Mouse (Mus musculus) stomach, embryonic 16.5 days (tissue): ENCODE measurements around the gene March6. TPM values are rescaled to one million over a fixed set of nuclear protein-coding genes. Genes with fewer than 3 reads are reported as not detected.

Experiments used
- ATAC-seq: fragments of 200-750 bp; cut with Nextera tagmentation; 2 replicates; pipeline ENCODE4 v1.8.0; 2017; ENCODE audit warnings: moderate number of reproducible peaks, moderate TSS enrichment; ENCODE audit not compliant: insufficient read depth, low FRiP score
- H3K27ac ChIP-seq: fragments of 300-500 bp; sonication (generic); 2 replicates; pipeline ENCODE4 v1.5.1; 2014; ENCODE audit warnings: low read length
- H3K27me3 ChIP-seq: fragments of 300-500 bp; sonication (generic); 2 replicates; pipeline ENCODE4 v1.6.1; 2014; ENCODE audit warnings: low read length, control low read depth, mixed read lengths; ENCODE audit not compliant: control insufficient read depth, insufficient read depth
- H3K36me3 ChIP-seq: fragments of 300-500 bp; sonication (generic); 2 replicates; pipeline ENCODE4 v1.6.1; 2014; ENCODE audit warnings: low read length; ENCODE audit not compliant: control insufficient read depth, insufficient read depth
- H3K4me1 ChIP-seq: fragments of 300-500 bp; sonication (generic); 2 replicates; pipeline ENCODE4 v1.6.1; 2014; ENCODE audit warnings: low read length, control low read depth, mixed read lengths; ENCODE audit not compliant: control insufficient read depth, insufficient read depth
- H3K4me2 ChIP-seq: fragments of 300-500 bp; sonication (generic); 2 replicates; pipeline ENCODE4 v1.6.1; 2014; ENCODE audit warnings: low read depth, low read length, mixed read lengths
- H3K4me3 ChIP-seq: fragments of 300-500 bp; sonication (generic); replicated peaks from 2 replicates; pipeline ENCODE4 v1.5.1; 2014; ENCODE audit warnings: mild to moderate bottlenecking, low read length
- H3K9ac ChIP-seq: fragments of 300-500 bp; sonication (generic); 2 replicates; pipeline ENCODE4 v1.6.1; 2014; ENCODE audit warnings: low read length
- H3K9me3 ChIP-seq: fragments of 300-500 bp; sonication (generic); replicated peaks from 2 replicates; pipeline ENCODE4 v1.6.1; 2016; ENCODE audit warnings: low read length, control low read depth; ENCODE audit not compliant: control insufficient read depth
- WGBS: fragments of 180-500 bp; shearing (Covaris S2); extraction: QIAGEN DNeasy Blood & Tissue Kit; methylation state at CpG from one replicate; pipeline ENCODE4 v1.1.7; 2014; 5-methylcytosine and 5-hydroxymethylcytosine counted together
- polyA plus RNA-seq: library from polyadenylated mRNA; unstranded; fragments of >200 nt; fragmentation: Nextera tagmentation; extraction: Ambion mirVana; gene quantifications from 2 replicates; pipeline ENCODE4 v1.2.1, GENCODE M21; 2015

The March6 gene
- polyA plus RNA-seq, 1 experiment from 2014 or later: 30.2 TPM

- 84% methylated on average over 2 of the region's 2 CpGs for WGBS
- no peak overlapping the region for H3K4me2 ChIP-seq
Observed at GRCm38 (mm10) chr15:31436811-31437210, 94.0 kb downstream of the March6 start.

DNA sequence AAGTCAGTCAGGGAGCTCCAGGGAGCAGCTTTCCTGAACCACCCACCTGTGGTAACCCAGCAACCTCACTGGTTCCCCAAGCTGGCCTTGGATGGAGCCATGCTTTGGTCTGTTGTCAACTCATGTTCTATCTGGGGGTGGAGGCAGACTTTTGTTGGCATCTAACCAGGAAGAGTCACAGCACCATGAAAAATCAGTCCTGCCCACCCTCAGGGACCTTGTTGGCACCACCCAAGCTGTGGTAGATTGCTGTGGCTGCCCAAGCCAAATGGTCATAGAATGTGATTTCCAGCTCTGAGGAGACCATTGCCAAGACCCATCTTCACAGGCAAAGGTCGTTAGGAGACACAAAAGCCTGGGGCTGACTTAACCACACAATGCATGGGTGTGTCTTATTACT is 94.8 kb downstream of the March6 start:
- no peak for ATAC-seq
- Histone ChIP-seq H3K4me2 (no peak overlapping the region), H3K4me1 (no peaks in the 10 kb centered on the region), H3K27me3 (no peaks in the 10 kb centered on the region), H3K36me3 (no peaks in the 10 kb centered on the region), H3K4me3 (no peak overlapping the region), H3K9ac (no peak overlapping the region), H3K27ac (no peak overlapping the region), H3K9me3 (no peaks in the 10 kb centered on the region)
- 50% methylated on average over 1 of the region's 1 CpGs for WGBS

More at GRCm38 (mm10) chr15:31436811-31437210, 94.0 kb downstream of the March6 start:
- Histone ChIP-seq H3K9ac (no peak overlapping the region), H3K36me3 (no peaks in the 10 kb centered on the region), H3K27ac (no peak overlapping the region), H3K4me3 (no peak overlapping the region), H3K4me1 (no peaks in the 10 kb centered on the region), H3K27me3 (no peaks in the 10 kb centered on the region), H3K9me3 (no peaks in the 10 kb centered on the region)
- no peak for ATAC-seq

GRCm38 (mm10) chr15:31433768-31434167 is 97.1 kb downstream of the March6 start:
- Histone ChIP-seq H3K27ac (no peak overlapping the region), H3K27me3 (no peaks in the 10 kb centered on the region), H3K4me3 (no peak overlapping the region), H3K4me2 (no peak overlapping the region), H3K36me3 (no peaks in the 10 kb centered on the region), H3K9me3 (no peaks in the 10 kb centered on the region), H3K4me1 (no peaks in the 10 kb centered on the region), H3K9ac (no peak overlapping the region)
- WGBS: 69% methylated on average over 7 of the region's 7 CpGs
- no peak for ATAC-seq

- no peaks in the 10 kb centered on the region for H3K4me1 ChIP-seq
- H3K27me3 ChIP-seq: no peaks in the 10 kb centered on the region
- H3K36me3 ChIP-seq: no peaks in the 10 kb centered on the region
- no peak overlapping the region for H3K27ac ChIP-seq
- H3K9me3 ChIP-seq: no peaks in the 10 kb centered on the region
- no peak overlapping the region for H3K9ac ChIP-seq
- no peak for ATAC-seq
- H3K4me2 ChIP-seq: no peak overlapping the region
- H3K4me3 ChIP-seq: no peak overlapping the region
- WGBS: 75% methylated on average over 8 of the region's 8 CpGs
Observed at GRCm38 (mm10) chr15:31431847-31432246, 99.0 kb downstream of the March6 start.

GRCm38 (mm10) chr15:31430014-31430413 is 100.8 kb downstream of the March6 start:
- WGBS: 68% methylated on average over 2 of the region's 2 CpGs
- H3K27ac ChIP-seq: no peak overlapping the region
- no peaks in the 10 kb centered on the region for H3K4me1 ChIP-seq

GRCm38 (mm10) chr15:31429429-31429828 is 101.4 kb downstream of the March6 start:
- 75% methylated on average over 7 of the region's 7 CpGs for WGBS

More at GRCm38 (mm10) chr15:31430014-31430413, 100.8 kb downstream of the March6 start:
- Histone ChIP-seq H3K27me3 (no peaks in the 10 kb centered on the region), H3K36me3 (no peaks in the 10 kb centered on the region), H3K9me3 (no peaks in the 10 kb centered on the region), H3K4me3 (no peak overlapping the region), H3K9ac (no peak overlapping the region), H3K4me2 (no peak overlapping the region)
- no peak for ATAC-seq

DNA sequence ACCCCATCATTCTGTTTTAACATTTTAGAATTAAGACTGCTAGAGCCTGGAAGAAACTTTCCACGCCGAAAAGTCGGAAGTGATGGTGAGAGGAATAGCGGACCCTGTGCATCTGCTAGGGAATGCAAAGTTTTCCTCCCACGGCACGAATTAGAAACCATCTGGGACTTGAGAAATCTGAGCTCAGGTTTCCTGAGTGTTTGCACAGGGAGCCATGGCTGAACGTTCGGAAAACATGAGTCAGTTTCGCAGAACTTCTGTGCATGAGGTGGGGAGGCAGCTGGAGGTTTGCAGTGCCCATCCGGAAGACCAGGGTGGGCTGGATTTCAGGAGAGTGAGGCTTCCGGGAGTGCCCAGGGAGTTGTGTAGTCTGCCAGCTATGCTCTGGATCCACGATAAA is 102.3 kb downstream of the March6 start:
- H3K9ac ChIP-seq: no peak overlapping the region
- H3K4me2 ChIP-seq: no peak overlapping the region
- no peak overlapping the region for H3K4me3 ChIP-seq
- no peak overlapping the region for H3K27ac ChIP-seq
- H3K9me3 ChIP-seq: no peaks in the 10 kb centered on the region
- H3K36me3 ChIP-seq: no peaks in the 10 kb centered on the region
- WGBS: 61% methylated on average over 12 of the region's 12 CpGs
- no peaks in the 10 kb centered on the region for H3K4me1 ChIP-seq
- H3K27me3 ChIP-seq: no peaks in the 10 kb centered on the region
- no peak for ATAC-seq

More at GRCm38 (mm10) chr15:31429429-31429828, 101.4 kb downstream of the March6 start:
- ATAC-seq: no peak
- H3K4me2 ChIP-seq: no peak overlapping the region
- no peaks in the 10 kb centered on the region for H3K9me3 ChIP-seq
- no peak overlapping the region for H3K9ac ChIP-seq
- no peak overlapping the region for H3K27ac ChIP-seq
- no peaks in the 10 kb centered on the region for H3K27me3 ChIP-seq
- H3K4me3 ChIP-seq: no peak overlapping the region
- H3K36me3 ChIP-seq: no peaks in the 10 kb centered on the region
- H3K4me1 ChIP-seq: no peaks in the 10 kb centered on the region

DNA sequence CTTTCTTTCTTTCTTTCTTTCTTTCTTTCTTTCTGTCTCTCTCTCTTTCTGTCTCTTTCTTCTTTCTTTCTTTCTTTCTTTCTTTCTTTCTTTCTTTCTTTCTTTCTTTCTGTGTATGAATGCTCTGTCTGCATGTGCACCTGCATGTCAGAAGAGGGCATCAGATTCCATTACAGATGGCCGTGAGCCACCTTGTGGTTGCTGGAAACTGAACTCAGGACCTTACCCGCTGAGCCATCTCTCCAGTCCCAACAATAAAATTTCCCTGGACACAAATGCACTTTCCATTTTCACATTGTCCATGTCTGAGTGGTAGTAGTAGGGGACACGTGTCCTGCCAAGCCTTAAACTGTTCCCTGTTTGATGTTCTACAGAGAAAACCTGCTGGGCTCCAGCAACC is 103.5 kb downstream of the March6 start:
- H3K9ac ChIP-seq: no peak overlapping the region
- H3K4me3 ChIP-seq: no peak overlapping the region
- H3K4me1 ChIP-seq: peaks cover 3% of the 10 kb centered on the region; the same call in 1 of the 2 replicates
- no peaks in the 10 kb centered on the region for H3K9me3 ChIP-seq
- 55% methylated on average over 3 of the region's 3 CpGs for WGBS
- no peaks in the 10 kb centered on the region for H3K36me3 ChIP-seq
- no peaks in the 10 kb centered on the region for H3K27me3 ChIP-seq
- H3K27ac ChIP-seq: no peak overlapping the region
- no peak for ATAC-seq
- H3K4me2 ChIP-seq: no peak overlapping the region

DNA sequence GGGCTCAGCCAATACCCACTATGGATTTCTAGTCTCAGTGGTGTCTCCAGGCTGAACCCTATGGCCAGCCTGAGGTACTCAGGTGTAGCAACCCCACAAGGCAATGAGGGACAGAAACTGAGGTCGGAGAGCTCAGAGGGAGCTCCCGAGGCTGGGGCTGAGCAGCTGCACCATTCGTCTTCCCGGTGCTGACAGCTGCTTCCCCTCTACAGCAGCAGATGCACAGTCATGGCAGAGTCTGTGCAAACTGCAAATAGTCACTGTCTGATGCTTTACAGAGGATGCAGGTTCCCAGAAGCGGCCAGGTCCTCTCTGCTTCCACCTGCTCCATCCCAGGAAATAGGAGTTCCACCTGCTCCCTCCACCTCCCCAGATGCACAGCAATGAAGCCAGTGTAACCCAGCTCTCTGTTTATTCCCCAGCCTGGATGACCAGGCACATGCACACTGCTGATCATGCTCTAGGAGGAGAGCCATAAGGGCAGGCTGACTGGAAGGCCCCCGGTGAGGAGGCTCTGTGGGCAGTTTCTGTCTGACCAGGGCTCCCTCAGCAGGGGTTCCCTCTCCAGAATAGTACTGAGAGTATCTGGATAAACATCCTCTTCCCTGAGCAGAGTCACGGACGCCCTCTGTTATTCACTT is 104.7 kb downstream of the March6 start:
- Histone ChIP-seq H3K27ac (no peak overlapping the region), H3K36me3 (no peaks in the 10 kb centered on the region), H3K4me2 (no peak overlapping the region), H3K9me3 (no peaks in the 10 kb centered on the region), H3K9ac (no peak overlapping the region), H3K4me3 (no peak overlapping the region), H3K4me1 (peaks cover 3% of the 10 kb centered on the region; the same call in 1 of the 2 replicates), H3K27me3 (no peaks in the 10 kb centered on the region)
- no peak for ATAC-seq
- 24% methylated on average over 8 of the region's 8 CpGs for WGBS
